Mouse (Mus musculus) adrenal gland (tissue): ENCODE measurements around the gene Pax5.

Source experiments
- intact Hi-C: fragments of 180-260 bp; cut with DNase I; formaldehyde crosslinking; loops from one replicate; pipeline ENCODE4 v1.15.1; 2025

Gene Pax5

GRCm38 (mm10) chr4:44706865-44707264, 3.4 kb downstream of the Pax5 start:
- intact Hi-C loops = no loop called here

GRCm38 (mm10) chr4:44705967-44706366, 4.3 kb downstream of the Pax5 start:
- intact Hi-C loops = no loop called here

GRCm38 (mm10) chr4:44705151-44705550, 5.1 kb downstream of the Pax5 start:
- intact Hi-C loops = no loop called here

GRCm38 (mm10) chr4:44704369-44704745, 5.9 kb downstream of the Pax5 start:
- intact Hi-C loops = no loop called here

- intact Hi-C loops = no loop called here
Measured at GRCm38 (mm10) chr4:44703686-44704368, 6.5 kb downstream of the Pax5 start.

GRCm38 (mm10) chr4:44702891-44703685, 7.2 kb downstream of the Pax5 start:
- intact Hi-C loops = no loop called here

- intact Hi-C loops = no loop called here
Measured at GRCm38 (mm10) chr4:44702011-44702527, 8.2 kb downstream of the Pax5 start.

GRCm38 (mm10) chr4:44701513-44701912, 8.8 kb downstream of the Pax5 start:
- intact Hi-C loops = no loop called here

GRCm38 (mm10) chr4:44696676-44697075, 13.6 kb downstream of the Pax5 start:
- intact Hi-C loops = no loop called here

GRCm38 (mm10) chr4:44694369-44694768, 15.9 kb downstream of the Pax5 start:
- intact Hi-C loops = no loop called here

- intact Hi-C loops = no loop called here
Measured at GRCm38 (mm10) chr4:44685582-44685981, 24.7 kb downstream of the Pax5 start.

- intact Hi-C loops = no loop called here
Measured at GRCm38 (mm10) chr4:44680242-44680897, 29.9 kb downstream of the Pax5 start.

GRCm38 (mm10) chr4:44678641-44679040, 31.6 kb downstream of the Pax5 start:
- intact Hi-C loops = no loop called here

- intact Hi-C loops = no loop called here
Measured at GRCm38 (mm10) chr4:44678026-44678425, 32.3 kb downstream of the Pax5 start.

- intact Hi-C loops = no loop called here
Measured at GRCm38 (mm10) chr4:44674973-44675372, 35.3 kb downstream of the Pax5 start.

- intact Hi-C loops = no loop called here
Measured at GRCm38 (mm10) chr4:44673726-44674125, 36.6 kb downstream of the Pax5 start.

- intact Hi-C loops = no loop called here
Measured at GRCm38 (mm10) chr4:44672216-44672937, 37.9 kb downstream of the Pax5 start.

- intact Hi-C loops = no loop called here
Measured at GRCm38 (mm10) chr4:44671486-44671885, 38.8 kb downstream of the Pax5 start.

GRCm38 (mm10) chr4:44671035-44671434, 39.3 kb downstream of the Pax5 start:
- intact Hi-C loops = no loop called here

- intact Hi-C loops = no loop called here
Measured at GRCm38 (mm10) chr4:44670380-44670779, 39.9 kb downstream of the Pax5 start.

- intact Hi-C loops = loop anchor here (5.0 kb wide), 1 partner anchor 92 kb away; no protein-coding TSS in a partner anchor
Measured at GRCm38 (mm10) chr4:44669485-44670181, 40.7 kb downstream of the Pax5 start.
